Mouse (Mus musculus) mature B cell (primary cell): ENCODE data around the gene Rapgef4.

Source experiments
- in situ Hi-C: fragments of 300-500 bp; cut with MboI; formaldehyde crosslinking; loops from 2 replicates; pipeline ENCODE4 v1.14.3; 2019

Gene Rapgef4

GRCm38 (mm10) chr2:72269651-72270341, 288.8 kb downstream of the Rapgef4 start:
- in situ Hi-C loops, result no loop called here

GRCm38 (mm10) chr2:72278247-72278873, 297.3 kb downstream of the Rapgef4 start:
- in situ Hi-C loops, result no loop called here

- in situ Hi-C loops, result no loop called here
These were observed 299.5 kb downstream of the Rapgef4 start for GRCm38 (mm10) chr2:72280524-72280923.

- in situ Hi-C loops, result no loop called here
These were observed 300.9 kb downstream of the Rapgef4 start for GRCm38 (mm10) chr2:72281971-72282370.

GRCm38 (mm10) chr2:72282733-72283132, 301.7 kb downstream of the Rapgef4 start:
- in situ Hi-C loops, result no loop called here

GRCm38 (mm10) chr2:72284689-72285088, 303.6 kb downstream of the Rapgef4 start:
- in situ Hi-C loops, result no loop called here

- in situ Hi-C loops, result no loop called here
These were observed 304.3 kb downstream of the Rapgef4 start, which contains the start of gene Map3k20 for GRCm38 (mm10) chr2:72285256-72285887. TSS of gene Map3k20 (plus strand) at chr2:72285637.

GRCm38 (mm10) chr2:72285888-72286661, 305.0 kb downstream of the Rapgef4 start:
- in situ Hi-C loops, result no loop called here

- in situ Hi-C loops, result no loop called here
These were observed 306.1 kb downstream of the Rapgef4 start for GRCm38 (mm10) chr2:72287142-72287541.

GRCm38 (mm10) chr2:72288932-72289534, 308.0 kb downstream of the Rapgef4 start:
- in situ Hi-C loops, result no loop called here

- in situ Hi-C loops, result no loop called here
These were observed 310.1 kb downstream of the Rapgef4 start for GRCm38 (mm10) chr2:72291103-72291502.

- in situ Hi-C loops, result no loop called here
These were observed 311.5 kb downstream of the Rapgef4 start for GRCm38 (mm10) chr2:72292573-72292972.

- in situ Hi-C loops, result no loop called here
These were observed 314.0 kb downstream of the Rapgef4 start for GRCm38 (mm10) chr2:72294994-72295393.

- in situ Hi-C loops, result no loop called here
These were observed 316.1 kb downstream of the Rapgef4 start for GRCm38 (mm10) chr2:72296984-72297715.

GRCm38 (mm10) chr2:72297716-72298082, 316.7 kb downstream of the Rapgef4 start:
- in situ Hi-C loops, result no loop called here

GRCm38 (mm10) chr2:72298406-72298805, 317.4 kb downstream of the Rapgef4 start:
- in situ Hi-C loops, result no loop called here

GRCm38 (mm10) chr2:72301194-72301916, 320.3 kb downstream of the Rapgef4 start:
- in situ Hi-C loops, result no loop called here

GRCm38 (mm10) chr2:72305738-72306137, 324.7 kb downstream of the Rapgef4 start:
- in situ Hi-C loops, result no loop called here
